Mouse (Mus musculus): Measurements from ENCODE around the gene Pim2. TPM values are rescaled to one million over a fixed set of nuclear protein-coding genes. Genes with fewer than 3 reads are reported as not detected.
A peak's percentile ranks its signal among the peaks of the same experiment; 100 is the strongest.

Pim2 gene
- polyA plus RNA-seq, 1 experiment = 14.5 TPM

DNA sequence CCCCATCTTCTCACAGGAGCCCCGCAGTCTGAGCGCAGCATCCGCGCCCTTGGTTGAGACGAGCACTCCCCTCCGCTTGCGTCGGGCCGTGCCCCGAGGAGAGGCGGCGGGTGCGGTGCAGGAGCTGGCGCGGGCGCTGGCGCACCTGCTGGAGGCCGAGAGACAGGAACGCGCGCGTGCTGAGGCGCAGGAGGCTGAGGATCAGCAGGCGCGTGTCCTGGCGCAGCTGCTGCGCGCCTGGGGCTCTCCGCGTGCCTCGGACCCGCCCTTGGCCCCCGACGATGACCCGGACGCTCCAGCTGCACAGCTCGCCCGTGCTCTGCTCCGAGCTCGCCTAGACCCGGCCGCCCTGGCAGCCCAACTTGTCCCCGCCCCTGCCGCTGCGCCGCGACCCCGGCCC, 44.0 kb downstream of the Pim2 start:
- WGBS = 10% methylated on average over 47 of the region's 48 CpGs
- TF ChIP-seq CTCF (IDR thresholded peaks at IDR 0.05; ENCODE audit: extremely low read depth, insufficient read length, insufficient replicate concordance, low read depth, low read length) = no peak
- TF ChIP-seq POLR2A (IDR thresholded peaks at IDR 0.05; ENCODE audit: low read depth, low read length) = no peak
- Histone ChIP-seq H3K4me3 (ENCODE audit: low read depth, low read length) (peak overlapping the region; percentile 43), H3K4me1 (ENCODE audit: control insufficient read depth, insufficient read depth, insufficient read length, low read length) (peaks cover 4% of the 10 kb centered on the region; the same call in 1 of the 2 replicates), H3K27ac (ENCODE audit: insufficient read depth, low read depth, low read length) (no peak overlapping the region), H3K27me3 (ENCODE audit: control insufficient read depth, insufficient read depth, low read length) (peaks cover 22% of the 10 kb centered on the region), H3K36me3 (ENCODE audit: control insufficient read depth, insufficient read depth, low read length) (no peaks in the 10 kb centered on the region)

DNA sequence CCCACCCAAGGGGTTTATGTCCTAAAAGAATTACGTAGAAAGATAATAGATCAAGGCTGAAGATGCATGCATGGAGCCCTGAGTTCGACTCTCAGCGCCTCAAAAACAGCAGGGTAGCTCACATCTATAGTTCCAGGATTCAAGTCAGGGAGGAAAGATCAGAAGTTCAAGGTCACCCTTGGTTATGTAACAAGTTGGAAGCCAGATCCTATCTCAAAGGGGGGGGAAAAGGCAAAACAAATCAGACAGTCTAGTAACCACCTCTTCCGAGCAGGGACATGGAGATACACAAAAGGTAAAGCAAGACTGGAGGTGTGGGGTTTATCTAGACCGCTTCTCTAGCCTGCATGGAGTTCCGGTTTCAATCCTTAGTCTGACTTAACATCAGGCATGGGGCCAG, 48.2 kb downstream of the Pim2 start:
- Histone ChIP-seq H3K27me3 (ENCODE audit: control insufficient read depth, insufficient read depth, low read length) (peaks cover 32% of the 10 kb centered on the region), H3K4me3 (ENCODE audit: low read depth, low read length) (no peak overlapping the region), H3K4me1 (ENCODE audit: control insufficient read depth, insufficient read depth, insufficient read length, low read length) (peaks cover 4% of the 10 kb centered on the region; the same call in 1 of the 2 replicates), H3K27ac (ENCODE audit: insufficient read depth, low read depth, low read length) (no peak overlapping the region), H3K36me3 (ENCODE audit: control insufficient read depth, insufficient read depth, low read length) (no peaks in the 10 kb centered on the region)
- TF ChIP-seq POLR2A (IDR thresholded peaks at IDR 0.05; ENCODE audit: low read depth, low read length) (no peak), CTCF (IDR thresholded peaks at IDR 0.05; ENCODE audit: extremely low read depth, insufficient read length, insufficient replicate concordance, low read depth, low read length) (no peak)
- WGBS = 83% methylated on average over 6 of the region's 6 CpGs

DNA sequence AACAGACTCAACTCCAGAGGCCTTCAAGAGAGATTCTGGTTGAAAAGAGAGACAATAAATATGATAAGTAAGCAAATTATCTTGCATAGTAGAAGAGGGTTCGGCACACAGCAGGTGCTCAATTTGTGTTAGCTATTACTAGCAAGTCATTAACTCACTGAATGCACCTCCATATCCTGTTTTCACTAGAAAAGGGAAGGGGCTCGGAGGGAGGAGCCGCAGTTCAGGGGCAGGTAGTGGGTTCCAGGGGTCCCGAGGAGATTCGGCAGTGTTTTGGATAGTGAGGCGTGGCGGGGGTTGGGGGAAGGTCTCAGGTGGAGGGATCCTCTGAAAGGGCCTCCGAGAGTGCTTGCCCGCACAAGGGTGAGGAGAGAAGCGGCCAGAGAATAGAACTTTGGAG, 49.1 kb downstream of the Pim2 start:
- TF ChIP-seq POLR2A (IDR thresholded peaks at IDR 0.05; ENCODE audit: low read depth, low read length) (no peak), CTCF (IDR thresholded peaks at IDR 0.05; ENCODE audit: extremely low read depth, insufficient read length, insufficient replicate concordance, low read depth, low read length) (no peak)
- H3K27me3 ChIP-seq (ENCODE audit: control insufficient read depth, insufficient read depth, low read length) = peaks cover 24% of the 10 kb centered on the region
- no peak overlapping the region for H3K4me3 ChIP-seq (ENCODE audit: low read depth, low read length)
- WGBS = 28% methylated on average over 10 of the region's 10 CpGs
- H3K4me1 ChIP-seq (ENCODE audit: control insufficient read depth, insufficient read depth, insufficient read length, low read length) = peaks cover 4% of the 10 kb centered on the region; the same call in 1 of the 2 replicates
- H3K36me3 ChIP-seq (ENCODE audit: control insufficient read depth, insufficient read depth, low read length) = 0 out of 2 replicates have a peak, but pooled peaks cover 2% of the 10 kb centered on the region
- H3K27ac ChIP-seq (ENCODE audit: insufficient read depth, low read depth, low read length) = no peak overlapping the region

DNA sequence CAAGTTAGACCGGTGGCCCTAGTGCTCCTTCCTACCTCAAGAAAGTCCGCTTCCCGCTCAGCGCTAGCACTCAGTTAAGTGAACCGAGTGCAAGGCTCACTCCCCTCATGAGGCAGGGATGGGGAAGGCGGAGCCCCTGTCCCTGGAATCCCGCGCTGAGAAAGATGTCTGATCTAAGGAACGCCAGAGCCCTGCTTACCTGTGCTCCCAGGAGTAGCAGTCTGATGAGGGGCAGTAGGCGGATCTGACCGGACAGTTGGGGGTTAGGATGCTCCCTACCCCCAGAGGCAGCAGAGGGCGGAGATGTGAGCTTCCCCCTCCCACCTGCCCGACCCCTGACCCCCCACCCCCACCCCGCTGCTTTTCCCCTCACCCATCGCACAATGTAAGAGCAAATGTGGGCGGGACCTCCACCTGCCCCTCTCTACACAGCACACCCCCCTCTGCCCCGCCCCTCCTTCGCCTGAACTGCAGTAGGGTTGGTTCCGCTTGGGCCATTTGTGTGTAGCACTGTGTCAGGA, 50.3 kb downstream of the Pim2 start, which contains the start of gene Eras:
Gene Eras (minus strand): TSS at position 338 of the 521 bp plus-strand sequence.
- Histone ChIP-seq H3K4me3 (ENCODE audit: low read depth, low read length) (no peak within 1 kb of the TSS), H3K36me3 (ENCODE audit: control insufficient read depth, insufficient read depth, low read length) (0 out of 2 replicates have a peak, but pooled peaks cover 2% of the 10 kb centered on the region), H3K27me3 (ENCODE audit: control insufficient read depth, insufficient read depth, low read length) (peaks cover 15% of the 10 kb centered on the region), H3K4me1 (ENCODE audit: control insufficient read depth, insufficient read depth, insufficient read length, low read length) (no peaks in the 10 kb centered on the region), H3K27ac (ENCODE audit: insufficient read depth, low read depth, low read length) (no peak within 1 kb of the TSS)
- TF ChIP-seq POLR2A (IDR thresholded peaks at IDR 0.05; ENCODE audit: low read depth, low read length) (no peak), CTCF (IDR thresholded peaks at IDR 0.05; ENCODE audit: extremely low read depth, insufficient read length, insufficient replicate concordance, low read depth, low read length) (no peak)
- 22% methylated on average over 16 of the region's 19 CpGs for WGBS

Other genes with a start within 250 kb of the Pim2 start
- 2.4 and 3.2 TPM in 2 replicates for gene Syp, start 239.8 kb upstream of the Pim2 start, polyA plus RNA-seq (2012; rRNA removed)
- gene Prickle3, start 221.0 kb upstream of the Pim2 start, polyA plus RNA-seq (2012; rRNA removed) = 10.3 and 13.0 TPM in 2 replicates
- gene Plp2, start 206.9 kb upstream of the Pim2 start, polyA plus RNA-seq (2012; rRNA removed) = 99.6 and 138 TPM in 2 replicates
- 0.90 and 1.5 TPM in 2 replicates for gene Magix, start 197.0 kb upstream of the Pim2 start, polyA plus RNA-seq (2012; rRNA removed)
- 2.3 and 3.6 TPM in 2 replicates for gene Gpkow, start 181.1 kb upstream of the Pim2 start, polyA plus RNA-seq (2012; rRNA removed)
- gene Wdr45, start 163.9 kb upstream of the Pim2 start, polyA plus RNA-seq (2012; rRNA removed) = 14.9 and 33.6 TPM in 2 replicates
- 0.10 and 0.25 TPM in 2 replicates for gene Gm45208, start 156.0 kb upstream of the Pim2 start, polyA plus RNA-seq (2012; rRNA removed)
- gene Praf2, start 149.8 kb upstream of the Pim2 start, polyA plus RNA-seq (2012; rRNA removed) = 36.5 and 46.2 TPM in 2 replicates
- 16.3 and 65.1 TPM in 2 replicates for gene Ccdc120, start 127.4 kb upstream of the Pim2 start, polyA plus RNA-seq (2012; rRNA removed)
- gene Tfe3, start 115.7 kb upstream of the Pim2 start, polyA plus RNA-seq (2012; rRNA removed) = 19.5 and 23.0 TPM in 2 replicates
- 13.0 and 23.2 TPM in 2 replicates for gene Gripap1, start 88.5 kb upstream of the Pim2 start, polyA plus RNA-seq (2012; rRNA removed)
- gene Kcnd1, start 56.0 kb upstream of the Pim2 start, polyA plus RNA-seq (2012; rRNA removed) = 0.72 and 1.3 TPM in 2 replicates
- 22.0 and 45.8 TPM in 2 replicates for gene Otud5, start 36.9 kb upstream of the Pim2 start, polyA plus RNA-seq (2012; rRNA removed)
- 53.4 and 99.6 TPM in 2 replicates for gene Slc35a2, start 5.8 kb downstream of the Pim2 start, polyA plus RNA-seq (2012; rRNA removed)
- gene Pqbp1, start 21.0 kb downstream of the Pim2 start, polyA plus RNA-seq (2012; rRNA removed) = 15.0 and 31.7 TPM in 2 replicates
- gene Timm17b, start 21.1 kb downstream of the Pim2 start, polyA plus RNA-seq (2012; rRNA removed) = 20.8 and 31.8 TPM in 2 replicates
- gene Gm10491, start 29.6 kb downstream of the Pim2 start, polyA plus RNA-seq (2012; rRNA removed) = not detected in 2 replicates
- not detected in 2 replicates for gene Gm10490, start 31.3 kb downstream of the Pim2 start, polyA plus RNA-seq (2012; rRNA removed)
- 10.8 and 21.1 TPM in 2 replicates for gene Pcsk1n, start 41.6 kb downstream of the Pim2 start, polyA plus RNA-seq (2012; rRNA removed)
- not detected in 2 replicates for gene Eras, start 50.3 kb downstream of the Pim2 start, polyA plus RNA-seq (2012; rRNA removed)
- gene Hdac6, start 69.6 kb downstream of the Pim2 start, polyA plus RNA-seq (2012; rRNA removed) = 5.8 and 11.0 TPM in 2 replicates
- gene Gata1, start 99.8 kb downstream of the Pim2 start, polyA plus RNA-seq (2012; rRNA removed) = 0.25 and 0.47 TPM in 2 replicates
- gene Glod5, start 140.2 kb downstream of the Pim2 start, polyA plus RNA-seq (2012; rRNA removed) = 10.0 and 20.4 TPM in 2 replicates
- gene Suv39h1, start 196.5 kb downstream of the Pim2 start, polyA plus RNA-seq (2012; rRNA removed) = 4.5 and 9.2 TPM in 2 replicates
- 2.9 and 6.0 TPM in 2 replicates for gene Was, start 212.2 kb downstream of the Pim2 start, polyA plus RNA-seq (2012; rRNA removed)

All from small intestine, adult 2 months (tissue).